Mouse (Mus musculus) gastrocnemius, postnatal 4 days (tissue): ENCODE results near the gene Clybl. TPM values are rescaled to one million over a fixed set of nuclear protein-coding genes. Genes with fewer than 3 reads are reported as not detected.
A peak's percentile ranks its signal among the peaks of the same experiment; 100 is the strongest.

Experiments
- DNase-seq, 2 experiments: peaks; one replicate each; pipeline ENCODE4 v3.0.0; 2021 to 2022; ENCODE audit warnings: low spot score in 2 of 2, mixed read lengths in 2 of 2
- total RNA-seq, 2 experiments: library from RNA; stranded (reverse); gene quantifications; 2 replicates each; pipeline ENCODE4 v1.2.3; 2021

Gene Clybl
- total RNA-seq, 2 experiments from 2014 or later: 42.0 to 48.1 TPM

GRCm38 (mm10) chr14:122297386-122298109, 116.0 kb downstream of the Clybl start:
- no peak for DNase-seq

GRCm38 (mm10) chr14:122300261-122300660, 118.8 kb downstream of the Clybl start:
- no peak for DNase-seq

GRCm38 (mm10) chr14:122303821-122304220, 122.3 kb downstream of the Clybl start:
- DNase-seq: no peak

- DNase-seq: no peak
Measured at GRCm38 (mm10) chr14:122305132-122305531, 123.6 kb downstream of the Clybl start.

GRCm38 (mm10) chr14:122312415-122312814, 130.9 kb downstream of the Clybl start:
- no peak for DNase-seq

GRCm38 (mm10) chr14:122313328-122313727, 131.8 kb downstream of the Clybl start:
- DNase-seq: no peak

- DNase-seq: no peak
Measured at GRCm38 (mm10) chr14:122315743-122316142, 134.2 kb downstream of the Clybl start.

- DNase-seq: peak in 1 of 2 experiments; percentile 13
Measured at GRCm38 (mm10) chr14:122322136-122322535, 140.6 kb downstream of the Clybl start.

GRCm38 (mm10) chr14:122323838-122324458, 142.4 kb downstream of the Clybl start:
- no peak for DNase-seq

GRCm38 (mm10) chr14:122330136-122330535, 148.6 kb downstream of the Clybl start:
- DNase-seq: no peak

- DNase-seq: no peak
Measured at GRCm38 (mm10) chr14:122330716-122331115, 149.2 kb downstream of the Clybl start.

- no peak for DNase-seq
Measured at GRCm38 (mm10) chr14:122331635-122332460, 150.3 kb downstream of the Clybl start.

- no peak for DNase-seq
Measured at GRCm38 (mm10) chr14:122336957-122337356, 155.5 kb downstream of the Clybl start.

- DNase-seq: no peak
Measured at GRCm38 (mm10) chr14:122338784-122339183, 157.3 kb downstream of the Clybl start.

- DNase-seq: no peak
Measured at GRCm38 (mm10) chr14:122340141-122340540, 158.6 kb downstream of the Clybl start.

- DNase-seq: no peak
Measured at GRCm38 (mm10) chr14:122341591-122342360, 160.3 kb downstream of the Clybl start.

- DNase-seq: no peak
Measured at GRCm38 (mm10) chr14:122344272-122345224, 163.0 kb downstream of the Clybl start.

- no peak for DNase-seq
Measured at GRCm38 (mm10) chr14:122348069-122348468, 166.6 kb downstream of the Clybl start.

- no peak for DNase-seq
Measured at GRCm38 (mm10) chr14:122349326-122349725, 167.8 kb downstream of the Clybl start.

- DNase-seq: no peak
Measured at GRCm38 (mm10) chr14:122349761-122350160, 168.3 kb downstream of the Clybl start.
